Mouse (Mus musculus) CD4-positive helper T cell, adult 2 months (primary cell): ENCODE results near the gene Comt.

Experiments
- DNase-seq: peaks from one replicate; pipeline ENCODE4 v3.0.0-alpha.2; 2012; ENCODE audit warnings: low read depth, missing footprints, low spot score

Comt gene

GRCm38 (mm10) chr16:18388583-18389435 is 37.8 kb downstream of the Comt start:
- no peak for DNase-seq

- no peak for DNase-seq
Observed at GRCm38 (mm10) chr16:18387704-18388582, 38.7 kb downstream of the Comt start.

DNA sequence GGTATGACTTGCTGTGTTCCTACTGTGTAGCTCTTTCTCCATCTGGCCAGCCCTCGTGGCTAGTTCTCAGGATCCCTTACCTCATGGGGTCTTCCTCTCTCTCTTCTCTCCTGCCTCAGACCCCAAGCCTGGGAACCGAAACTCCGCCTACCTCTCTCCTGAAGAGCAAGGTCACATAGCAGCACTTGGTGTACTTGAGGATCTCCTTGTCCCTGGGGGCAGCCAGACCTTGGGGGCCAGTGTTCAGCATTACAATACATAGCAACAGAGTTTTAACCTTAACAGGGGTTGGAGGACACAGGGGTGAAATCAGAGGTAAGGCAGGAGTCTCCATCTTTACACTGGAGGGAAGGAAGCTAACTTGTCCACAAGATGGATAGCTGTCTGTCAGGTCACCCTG is 39.7 kb downstream of the Comt start:
- no peak for DNase-seq

- no peak for DNase-seq
Observed at GRCm38 (mm10) chr16:18386451-18386850, 40.2 kb downstream of the Comt start.

- DNase-seq: no peak
Observed at GRCm38 (mm10) chr16:18385411-18385810, 41.2 kb downstream of the Comt start.

- DNase-seq: no peak
Observed at GRCm38 (mm10) chr16:18384659-18385058, 42.0 kb downstream of the Comt start.

- no peak for DNase-seq
Observed at GRCm38 (mm10) chr16:18384211-18384610, 42.4 kb downstream of the Comt start.

GRCm38 (mm10) chr16:18383756-18384155 is 42.9 kb downstream of the Comt start:
- DNase-seq: no peak

DNA sequence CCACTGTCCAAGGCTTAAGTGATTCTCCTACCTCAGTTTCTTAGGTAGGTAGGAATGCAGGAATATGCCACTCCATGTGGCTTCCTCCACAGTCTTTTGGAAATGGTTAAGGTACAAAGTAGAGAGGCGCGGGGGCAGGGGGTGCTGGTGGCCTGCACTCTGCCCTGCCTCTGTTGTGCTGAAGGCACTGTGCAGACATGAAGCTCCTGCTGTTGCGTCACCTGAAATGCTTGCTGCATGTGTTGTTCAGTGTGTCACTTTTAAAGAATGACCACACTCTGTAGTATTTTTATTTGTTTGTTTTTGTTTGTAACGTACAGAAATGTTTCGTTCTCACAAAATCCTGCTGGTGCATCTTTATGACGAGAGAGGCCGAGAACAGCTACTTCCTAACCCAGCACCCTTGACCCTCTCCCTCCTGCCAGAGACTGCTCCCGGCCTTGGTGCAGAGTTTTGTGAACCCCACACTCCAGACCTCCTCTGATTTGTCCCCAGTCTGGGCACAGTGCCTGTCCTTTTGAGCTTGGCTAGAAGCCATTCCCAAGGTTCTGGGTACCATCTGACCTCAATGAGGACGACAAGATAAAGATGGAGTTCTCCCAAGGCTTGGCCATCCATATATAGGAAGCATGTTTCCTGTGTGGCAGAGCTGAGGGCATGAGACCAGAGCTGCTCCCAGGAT is 43.5 kb downstream of the Comt start:
- DNase-seq: no peak

DNA sequence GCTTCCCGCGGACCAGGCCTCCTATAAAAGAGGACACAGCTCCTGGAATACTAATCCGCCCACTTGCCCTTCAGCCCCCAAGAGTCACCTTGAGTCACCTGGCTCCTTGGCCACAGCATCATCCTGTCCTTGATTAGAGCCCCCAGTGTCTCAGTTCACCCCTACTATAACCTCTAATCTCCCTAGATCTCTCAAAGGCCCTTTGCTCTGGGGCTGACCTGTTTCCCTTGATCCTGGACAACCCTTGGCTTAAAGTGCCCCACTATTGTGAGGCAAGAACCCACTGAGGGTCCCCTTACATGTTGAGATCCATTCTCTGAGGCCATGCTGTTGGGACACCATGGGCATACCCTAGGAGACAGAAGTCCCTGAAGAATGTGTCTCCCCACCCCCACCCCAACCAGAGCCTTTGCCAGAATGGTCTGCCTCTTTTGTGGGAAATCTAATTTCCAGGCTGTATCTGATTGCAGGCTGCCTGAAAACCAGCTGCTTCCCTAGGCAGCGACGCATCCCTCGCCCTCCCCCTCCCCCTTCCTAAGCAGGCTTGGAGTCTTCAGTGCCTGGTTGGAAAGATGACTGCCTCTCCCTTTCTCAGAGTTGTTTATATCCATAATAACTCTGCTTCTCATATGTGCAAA is 44.9 kb downstream of the Comt start:
- DNase-seq: no peak

DNA sequence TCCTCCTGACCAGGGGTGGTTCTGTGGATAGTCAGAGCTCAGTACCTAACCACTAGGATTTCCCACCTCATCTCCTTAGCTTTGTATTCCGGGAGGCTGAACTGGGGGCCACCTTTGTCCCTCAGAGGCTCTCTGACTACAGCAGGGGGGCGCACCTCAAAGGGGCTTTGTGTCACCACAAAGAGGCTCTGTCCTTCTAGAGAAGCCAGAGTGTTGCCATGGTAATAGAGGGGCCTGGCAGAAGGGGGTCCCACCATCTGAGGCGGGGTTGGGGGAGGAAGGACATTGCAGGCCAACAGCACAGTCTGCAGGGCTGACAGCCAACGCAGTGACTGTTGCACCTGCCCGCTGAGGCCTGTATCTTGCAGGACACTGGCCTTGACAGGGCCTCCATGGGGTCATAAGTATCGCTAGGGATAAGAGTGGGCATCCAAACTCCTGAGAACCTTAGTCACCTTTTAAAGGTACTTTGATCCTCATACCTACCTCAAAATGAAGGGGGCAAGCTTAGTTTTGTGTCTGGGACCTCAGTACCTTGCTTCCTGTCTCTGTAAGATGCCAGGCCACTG is 46.1 kb downstream of the Comt start:
- no peak for DNase-seq

DNA sequence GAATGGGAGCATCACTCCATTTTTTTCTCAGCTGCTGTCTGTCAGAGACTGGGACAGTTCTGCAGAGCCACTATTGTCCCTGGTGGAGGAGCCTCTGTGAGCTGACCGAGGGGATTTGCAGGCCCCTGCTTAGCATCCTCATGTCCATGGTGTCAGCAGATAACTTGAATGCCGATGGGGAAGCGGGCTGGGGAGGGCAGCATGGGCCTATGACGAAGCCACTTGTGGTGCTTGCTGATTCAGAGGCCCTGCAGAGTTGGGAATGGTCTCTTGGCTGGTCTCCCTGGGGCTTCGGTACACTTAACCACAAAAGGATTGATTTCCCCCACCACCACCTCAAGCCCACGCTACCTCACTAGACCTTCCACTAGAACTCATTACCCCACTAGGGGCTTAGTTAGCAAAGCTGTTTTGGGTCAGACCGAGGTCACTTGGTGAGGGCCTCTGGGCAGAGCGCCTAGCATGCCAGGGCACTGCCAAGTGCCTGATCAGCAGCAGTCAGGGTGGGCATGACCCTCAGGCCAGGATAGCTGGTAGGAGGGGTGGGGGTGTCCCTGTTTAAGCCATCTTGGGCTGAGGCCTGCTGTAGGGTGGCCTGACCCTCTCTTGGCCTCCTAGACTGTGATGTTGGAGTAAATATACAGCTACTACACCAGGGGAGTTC is 47.2 kb downstream of the Comt start:
- DNase-seq: no peak

DNA sequence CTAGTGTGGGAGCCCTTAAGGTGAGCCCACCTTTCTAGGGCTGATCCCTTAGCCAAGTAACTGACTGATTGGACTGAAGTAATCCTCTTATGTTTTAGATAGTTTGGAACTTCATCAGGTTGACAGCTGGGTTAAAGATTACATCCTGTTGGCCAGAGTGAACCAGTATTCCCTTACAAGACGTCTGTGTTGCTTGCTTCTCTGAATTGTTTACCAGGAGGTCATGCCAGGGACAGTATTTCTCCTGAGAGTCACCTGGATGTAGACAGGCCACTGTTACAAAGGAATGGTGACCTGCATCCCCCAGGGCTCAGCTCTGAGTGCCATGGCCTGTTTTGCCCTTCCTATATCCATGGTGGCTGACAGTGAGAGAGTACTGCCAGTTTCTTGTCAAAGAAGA is 48.2 kb downstream of the Comt start:
- no peak for DNase-seq

DNA sequence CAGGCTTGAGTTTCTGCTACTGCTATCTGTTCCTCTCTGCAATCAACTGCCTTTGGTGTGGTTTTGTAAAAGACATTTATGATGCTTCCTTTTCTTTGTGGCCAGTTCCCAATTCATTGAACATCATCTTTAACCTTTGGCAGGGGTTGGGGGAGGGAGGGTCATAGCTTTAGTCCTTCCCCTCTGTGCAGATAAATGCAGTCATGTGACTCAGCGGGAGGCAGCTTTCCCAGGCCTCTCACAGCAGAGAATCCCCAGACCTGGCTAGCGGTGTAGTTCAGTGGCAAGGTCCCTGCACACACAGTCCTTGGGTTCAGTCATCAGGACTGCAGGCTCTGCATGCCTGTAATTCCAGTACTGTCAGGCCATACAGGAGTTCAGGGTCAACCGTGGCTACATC is 49.4 kb downstream of the Comt start:
- DNase-seq: peak; percentile 57

DNA sequence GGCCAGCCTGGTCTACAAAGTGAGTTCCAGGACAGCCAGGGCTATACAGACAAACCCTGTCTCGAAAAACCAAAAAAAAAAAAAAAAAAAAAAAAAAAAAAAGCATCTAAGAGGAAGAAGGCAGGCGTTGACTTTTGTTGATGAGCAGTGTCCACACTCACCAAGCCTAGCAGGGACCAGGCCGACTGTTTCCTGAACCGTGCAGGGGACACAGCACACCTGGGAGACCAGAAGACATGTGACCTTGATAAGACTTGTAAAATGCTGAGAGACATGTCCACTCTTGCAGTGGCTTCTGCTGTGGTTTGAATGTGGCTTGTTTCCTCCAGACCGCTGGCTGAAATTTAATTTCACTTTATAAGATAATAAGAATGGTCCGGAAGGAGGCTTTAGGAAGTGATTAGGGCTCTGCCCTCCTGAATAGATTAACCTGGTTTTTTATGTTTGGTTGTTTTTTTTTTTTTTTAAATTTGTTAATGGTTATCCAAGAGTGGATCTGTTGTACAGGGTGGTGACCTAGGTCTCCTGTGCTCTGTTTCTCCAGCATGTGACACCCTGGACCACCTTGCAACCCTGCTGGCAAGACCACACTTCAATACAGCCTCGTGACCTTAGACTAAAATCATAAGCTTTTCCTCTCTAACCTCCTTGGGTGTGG is 50.2 kb downstream of the Comt start:
- no peak for DNase-seq

GRCm38 (mm10) chr16:18373632-18374031 is 53.0 kb downstream of the Comt start:
- DNase-seq: no peak

DNA sequence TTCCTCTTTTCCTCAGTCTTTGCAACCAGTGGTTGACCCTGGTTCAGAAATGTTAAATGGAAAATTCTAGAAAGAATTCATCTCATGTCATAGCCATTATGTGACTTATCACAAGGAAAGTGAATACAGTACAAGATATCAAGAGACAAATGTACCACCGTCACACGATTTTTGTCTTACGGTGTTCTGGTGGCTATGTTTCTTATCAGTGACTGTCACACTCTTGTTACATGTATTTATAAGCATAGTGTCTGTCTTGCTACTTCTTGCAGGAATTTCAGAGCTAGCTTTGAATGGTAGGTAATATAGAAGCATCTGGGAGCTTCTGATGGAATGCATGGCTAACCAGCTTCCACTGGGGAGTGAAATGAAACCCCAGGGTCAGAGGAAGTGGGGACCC is 56.5 kb downstream of the Comt start:
- DNase-seq: no peak

GRCm38 (mm10) chr16:18366849-18367248 is 59.8 kb downstream of the Comt start:
- no peak for DNase-seq

DNA sequence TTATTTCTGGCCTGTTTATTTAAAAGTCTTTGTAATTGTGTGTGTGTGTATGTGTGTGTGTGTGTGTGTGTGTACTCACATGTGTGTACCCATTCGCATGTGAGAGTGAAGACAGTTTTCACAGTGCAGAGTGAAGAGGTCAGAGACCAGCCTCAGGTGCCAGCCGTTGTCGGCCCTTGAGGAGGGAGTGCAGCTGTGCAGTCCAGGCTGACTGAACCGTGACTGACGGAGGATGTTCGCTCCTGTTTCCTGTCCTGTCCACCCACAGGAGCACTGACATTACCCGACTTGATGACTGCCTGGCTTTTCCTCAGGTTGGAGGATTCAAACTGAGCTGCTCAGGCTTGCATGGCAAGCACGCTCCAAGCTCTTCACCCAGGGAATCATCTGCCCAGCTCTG is 63.7 kb downstream of the Comt start:
- DNase-seq: no peak

GRCm38 (mm10) chr16:18360151-18360805 is 66.4 kb downstream of the Comt start:
- no peak for DNase-seq
